Mouse (Mus musculus) hindbrain, embryonic 16.5 days (tissue): ENCODE data around the gene Gng2. TPM values are rescaled to one million over a fixed set of nuclear protein-coding genes. Genes with fewer than 3 reads are reported as not detected.

Experiments used
- ATAC-seq: fragments of 200-750 bp; cut with Nextera tagmentation; 2 replicates; pipeline ENCODE4 v1.8.0; 2017; ENCODE audit warnings: moderate TSS enrichment, moderate library complexity
- H3K27ac ChIP-seq: fragments of 300-500 bp; sonication (generic); 2 replicates; pipeline ENCODE4 v1.5.1; 2014; ENCODE audit warnings: low read depth, mild to moderate bottlenecking, control low read depth, low read length, moderate library complexity
- H3K27me3 ChIP-seq: fragments of 300-500 bp; sonication (generic); replicated peaks from 2 replicates; pipeline ENCODE4 v1.6.1; 2014; ENCODE audit warnings: low read length; ENCODE audit not compliant: control insufficient read depth, insufficient read depth
- H3K36me3 ChIP-seq: fragments of 300-500 bp; sonication (generic); 2 replicates; pipeline ENCODE4 v1.6.1; 2014; ENCODE audit warnings: mild to moderate bottlenecking, low read length, moderate library complexity, mixed read lengths; ENCODE audit not compliant: control insufficient read depth, insufficient read depth
- H3K4me1 ChIP-seq: fragments of 300-500 bp; sonication (generic); 2 replicates; pipeline ENCODE4 v1.6.1; 2014; ENCODE audit warnings: low read depth, low read length; ENCODE audit not compliant: control insufficient read depth, insufficient read depth
- H3K4me2 ChIP-seq: fragments of 300-500 bp; sonication (generic); 2 replicates; pipeline ENCODE4 v1.6.1; 2014; ENCODE audit warnings: mild to moderate bottlenecking, low read length, control low read depth, moderate library complexity
- H3K4me3 ChIP-seq: fragments of 300-500 bp; sonication (generic); 2 replicates; pipeline ENCODE4 v1.5.1; 2014; ENCODE audit warnings: mild to moderate bottlenecking, low read length, control low read depth, moderate library complexity
- H3K9ac ChIP-seq: fragments of 300-500 bp; sonication (generic); 2 replicates; pipeline ENCODE4 v1.6.1; 2014; ENCODE audit warnings: low read depth, mild to moderate bottlenecking, control low read depth, low read length, moderate library complexity
- H3K9me3 ChIP-seq: fragments of 300-500 bp; sonication (generic); 2 replicates; pipeline ENCODE4 v1.6.1; 2014; ENCODE audit warnings: mild to moderate bottlenecking, low read length, moderate library complexity; ENCODE audit not compliant: control insufficient read depth
- WGBS: fragments of 180-500 bp; shearing (Covaris S2); extraction: QIAGEN DNeasy Blood & Tissue Kit; methylation state at CpG from one replicate; pipeline ENCODE4 v1.1.7; 2014; 5-methylcytosine and 5-hydroxymethylcytosine counted together
- polyA plus RNA-seq: library from polyadenylated mRNA; unstranded; fragments of >200 nt; fragmentation: Nextera tagmentation; extraction: Ambion mirVana; gene quantifications from 2 replicates; pipeline ENCODE4 v1.2.1, GENCODE M21; 2015

The Gng2 gene
- polyA plus RNA-seq, 1 experiment from 2014 or later, result 362 TPM

DNA sequence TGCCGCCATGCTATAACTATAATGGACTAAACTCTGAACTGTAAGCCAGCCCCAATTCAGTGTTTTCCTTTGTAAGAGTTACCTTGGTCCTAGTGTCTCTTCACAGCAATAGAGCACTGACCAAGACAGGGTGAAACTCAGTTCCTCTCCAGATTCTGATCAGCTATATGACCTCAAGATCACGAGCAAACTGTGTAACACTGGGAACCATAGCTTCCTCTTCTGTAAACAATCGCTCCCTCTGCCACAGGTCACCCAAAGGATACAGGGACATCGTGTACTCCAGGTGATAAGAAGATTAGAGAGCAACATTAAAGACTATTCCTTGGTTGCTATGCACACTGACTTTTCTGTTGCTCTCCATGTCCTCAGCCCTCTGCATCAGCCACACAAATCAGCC, 26.6 kb downstream of the Gng2 start:
- Histone ChIP-seq H3K4me1 (no peaks in the 10 kb centered on the region; the same call in 1 of the 2 replicates), H3K27ac (no peak overlapping the region), H3K4me3 (no peak overlapping the region), H3K9me3 (no peaks in the 10 kb centered on the region), H3K4me2 (no peak overlapping the region), H3K36me3 (no peaks in the 10 kb centered on the region), H3K9ac (no peak overlapping the region), H3K27me3 (no peaks in the 10 kb centered on the region)
- no peak for ATAC-seq
- WGBS, result 90% methylated on average over 4 of the region's 4 CpGs

GRCm38 (mm10) chr14:19949475-19949874, 28.0 kb downstream of the Gng2 start:
- no peak for ATAC-seq
- H3K4me2 ChIP-seq, result no peak overlapping the region
- WGBS, result 92% methylated on average over 2 of the region's 2 CpGs

DNA sequence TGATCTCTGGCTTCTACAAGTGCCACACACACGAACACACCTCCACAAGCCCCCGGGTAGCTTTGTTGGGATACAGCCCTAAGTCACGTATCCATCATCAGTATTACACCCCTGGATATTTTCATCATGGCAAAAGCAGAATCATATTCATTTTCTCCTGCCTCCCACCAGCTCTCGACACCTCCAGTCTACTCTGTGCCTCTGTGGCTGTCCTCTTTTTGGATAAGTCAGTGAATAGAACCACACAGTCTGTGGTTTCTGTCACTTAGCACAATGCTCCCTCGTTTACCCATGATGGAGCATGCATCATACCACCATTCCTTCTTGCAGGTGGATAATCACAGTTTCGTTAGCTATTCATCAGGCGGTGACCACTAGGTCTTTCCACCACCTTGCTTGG, 31.2 kb downstream of the Gng2 start:
- Histone ChIP-seq H3K4me2 (no peak overlapping the region), H3K9ac (no peak overlapping the region), H3K27me3 (no peaks in the 10 kb centered on the region), H3K4me3 (no peak overlapping the region), H3K9me3 (no peaks in the 10 kb centered on the region), H3K36me3 (0 out of 2 replicates have a peak, but pooled peaks cover 2% of the 10 kb centered on the region), H3K27ac (no peak overlapping the region), H3K4me1 (peaks cover 14% of the 10 kb centered on the region)
- 87% methylated on average over 7 of the region's 7 CpGs for WGBS
- ATAC-seq, result no peak

More at GRCm38 (mm10) chr14:19949475-19949874, 28.0 kb downstream of the Gng2 start:
- Histone ChIP-seq H3K27ac (no peak overlapping the region), H3K27me3 (no peaks in the 10 kb centered on the region), H3K9me3 (no peaks in the 10 kb centered on the region), H3K4me3 (no peak overlapping the region), H3K4me1 (peaks cover 2% of the 10 kb centered on the region), H3K9ac (no peak overlapping the region), H3K36me3 (0 out of 2 replicates have a peak, but pooled peaks cover 2% of the 10 kb centered on the region)

DNA sequence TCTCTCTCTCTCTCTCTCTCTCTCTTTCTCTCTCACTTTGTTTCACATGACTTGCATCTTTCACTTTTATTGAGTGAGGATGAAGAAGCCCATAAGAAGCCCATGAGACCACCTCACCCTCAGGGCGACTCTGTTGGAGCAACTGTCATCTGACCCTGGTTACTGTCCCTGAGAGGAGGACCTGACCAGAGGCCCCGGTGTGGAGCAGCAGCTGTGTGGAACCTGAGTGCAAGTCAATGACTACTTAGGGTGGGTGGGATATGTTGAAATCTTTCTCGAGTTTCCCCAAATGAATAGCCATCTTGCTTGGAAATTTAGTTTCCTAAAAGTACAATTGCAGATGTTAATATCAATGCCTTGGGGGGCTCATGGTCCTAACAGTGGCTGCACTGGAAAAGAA, 34.7 kb downstream of the Gng2 start:
- Histone ChIP-seq H3K9me3 (no peaks in the 10 kb centered on the region), H3K4me3 (no peak overlapping the region), H3K27me3 (no peaks in the 10 kb centered on the region), H3K9ac (no peak overlapping the region), H3K36me3 (0 out of 2 replicates have a peak, but pooled peaks cover 2% of the 10 kb centered on the region), H3K4me2 (no peak overlapping the region), H3K27ac (no peak overlapping the region), H3K4me1 (peaks cover 16% of the 10 kb centered on the region)
- ATAC-seq, result no peak
- WGBS, result 32% methylated on average over 3 of the region's 3 CpGs

DNA sequence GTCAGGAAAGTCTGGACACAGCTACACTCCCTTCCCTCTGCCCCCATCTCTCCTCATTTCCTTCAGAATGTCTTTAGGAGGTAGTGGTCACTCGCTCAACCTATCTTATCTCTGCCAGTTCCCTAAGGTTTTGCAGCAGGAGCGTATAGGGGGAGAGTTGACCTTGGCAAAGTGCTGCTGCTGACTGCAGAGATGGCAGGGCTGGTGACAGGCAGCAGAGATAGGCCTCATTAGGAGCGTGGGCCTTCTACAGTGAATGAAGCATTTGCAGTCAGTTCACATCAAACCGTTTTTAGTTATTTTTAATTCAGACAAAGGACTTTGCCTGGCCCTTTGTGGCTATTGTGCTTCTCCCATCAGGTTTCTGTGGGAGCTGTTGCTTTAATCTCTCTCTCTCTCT, 35.1 kb downstream of the Gng2 start:
- H3K4me3 ChIP-seq, result no peak overlapping the region
- no peaks in the 10 kb centered on the region for H3K9me3 ChIP-seq
- H3K4me2 ChIP-seq, result no peak overlapping the region
- H3K27ac ChIP-seq, result no peak overlapping the region
- no peak overlapping the region for H3K9ac ChIP-seq
- 0 out of 2 replicates have a peak, but pooled peaks cover 2% of the 10 kb centered on the region for H3K36me3 ChIP-seq
- peaks cover 16% of the 10 kb centered on the region for H3K4me1 ChIP-seq
- peak; percentile 31; the same call in 1 of the 2 replicates for ATAC-seq
- H3K27me3 ChIP-seq, result no peaks in the 10 kb centered on the region
- 33% methylated on average over 4 of the region's 4 CpGs for WGBS

DNA sequence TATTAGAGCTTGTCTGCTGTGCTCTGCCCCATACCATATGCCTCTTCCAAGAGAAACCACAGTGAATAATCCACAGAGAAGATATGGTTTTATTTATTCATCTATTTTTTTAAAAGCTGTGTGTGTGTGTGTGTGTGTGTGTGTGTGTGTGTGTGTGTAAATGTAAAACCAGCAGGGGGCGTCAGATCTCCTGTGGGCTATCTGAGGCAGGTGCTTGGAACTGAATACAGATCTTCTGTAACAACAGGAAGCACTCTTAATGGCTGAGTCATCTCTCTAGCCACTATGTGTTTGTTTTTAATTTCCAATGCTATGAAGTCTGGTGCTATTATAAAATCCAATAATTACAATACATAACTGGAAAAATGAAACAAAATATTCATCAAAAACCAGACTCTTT, 37.4 kb downstream of the Gng2 start:
- 88% methylated on average over 1 of the region's 1 CpGs for WGBS
- H3K4me3 ChIP-seq, result no peak overlapping the region
- H3K4me2 ChIP-seq, result no peak overlapping the region
- H3K27ac ChIP-seq, result no peak overlapping the region
- ATAC-seq, result no peak
- no peaks in the 10 kb centered on the region for H3K9me3 ChIP-seq
- H3K36me3 ChIP-seq, result 0 out of 2 replicates have a peak, but pooled peaks cover under 1% of the 10 kb centered on the region
- H3K9ac ChIP-seq, result no peak overlapping the region
- no peaks in the 10 kb centered on the region for H3K27me3 ChIP-seq
- H3K4me1 ChIP-seq, result peaks cover 13% of the 10 kb centered on the region

DNA sequence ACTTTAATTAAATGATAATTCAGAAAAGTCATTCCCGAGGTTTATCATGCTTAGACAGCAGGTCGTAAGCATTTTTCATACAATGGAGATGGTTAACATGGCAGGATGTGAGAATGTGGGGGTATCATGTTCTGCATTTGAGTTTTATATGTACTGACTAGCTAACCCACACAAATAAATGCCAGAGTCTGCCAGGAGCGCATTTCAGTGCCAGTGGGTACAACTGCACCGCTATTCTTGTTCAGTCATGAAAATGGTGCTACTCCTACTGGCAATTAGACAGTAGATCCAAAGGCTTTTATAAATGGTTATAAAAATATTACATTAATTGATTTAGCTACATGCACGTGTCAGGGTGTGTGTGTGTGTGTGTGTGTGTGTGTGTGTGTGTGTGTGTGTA, 38.9 kb downstream of the Gng2 start:
- Histone ChIP-seq H3K4me1 (peaks cover 13% of the 10 kb centered on the region), H3K27ac (no peak overlapping the region), H3K9ac (no peak overlapping the region), H3K4me3 (no peak overlapping the region), H3K9me3 (no peaks in the 10 kb centered on the region), H3K27me3 (no peaks in the 10 kb centered on the region), H3K4me2 (no peak overlapping the region), H3K36me3 (no peaks in the 10 kb centered on the region)
- 84% methylated on average over 5 of the region's 5 CpGs for WGBS
- ATAC-seq, result no peak

DNA sequence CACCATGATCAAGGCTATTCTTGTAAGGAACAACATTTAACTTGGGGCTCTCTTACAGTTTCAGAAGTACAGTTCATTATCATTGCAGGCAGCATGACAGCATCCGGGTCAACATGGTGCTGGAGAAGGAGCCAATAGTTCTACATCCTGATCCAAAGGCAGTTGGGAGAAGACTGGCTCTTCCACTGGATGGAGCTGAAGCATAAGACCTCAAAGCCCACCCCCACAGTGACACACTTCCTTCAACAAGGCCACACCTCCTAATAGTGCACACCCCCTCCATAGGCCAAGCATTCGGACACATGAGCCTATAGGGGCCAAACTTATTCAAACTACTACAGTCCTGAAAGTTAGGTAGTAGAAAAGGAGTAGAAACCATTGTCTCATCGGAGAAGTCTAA, 42.3 kb downstream of the Gng2 start:
- H3K27ac ChIP-seq, result no peak overlapping the region
- H3K9me3 ChIP-seq, result no peaks in the 10 kb centered on the region
- no peaks in the 10 kb centered on the region for H3K36me3 ChIP-seq
- ATAC-seq, result no peak; the same call in 1 of the 2 replicates
- H3K4me1 ChIP-seq, result no peaks in the 10 kb centered on the region
- no peak overlapping the region for H3K4me3 ChIP-seq
- H3K9ac ChIP-seq, result no peak overlapping the region
- 96% methylated on average over 3 of the region's 3 CpGs for WGBS
- no peak overlapping the region for H3K4me2 ChIP-seq
- no peaks in the 10 kb centered on the region for H3K27me3 ChIP-seq

- Histone ChIP-seq H3K4me3 (no peak overlapping the region), H3K9ac (no peak overlapping the region), H3K9me3 (no peaks in the 10 kb centered on the region), H3K27me3 (no peaks in the 10 kb centered on the region), H3K27ac (no peak overlapping the region), H3K4me2 (no peak overlapping the region), H3K4me1 (no peaks in the 10 kb centered on the region), H3K36me3 (no peaks in the 10 kb centered on the region)
- 67% methylated on average over 6 of the region's 6 CpGs for WGBS
- no peak for ATAC-seq
Observed at GRCm38 (mm10) chr14:19933314-19933713, 44.1 kb downstream of the Gng2 start.

- Histone ChIP-seq H3K9me3 (no peaks in the 10 kb centered on the region), H3K27ac (no peak overlapping the region), H3K27me3 (no peaks in the 10 kb centered on the region), H3K4me3 (no peak overlapping the region), H3K4me1 (no peaks in the 10 kb centered on the region), H3K36me3 (no peaks in the 10 kb centered on the region), H3K4me2 (no peak overlapping the region), H3K9ac (no peak overlapping the region)
- 43% methylated on average over 6 of the region's 6 CpGs for WGBS
- no peak for ATAC-seq
Observed at GRCm38 (mm10) chr14:19927879-19928278, 49.5 kb downstream of the Gng2 start.
